In the genomic region with DNA sequence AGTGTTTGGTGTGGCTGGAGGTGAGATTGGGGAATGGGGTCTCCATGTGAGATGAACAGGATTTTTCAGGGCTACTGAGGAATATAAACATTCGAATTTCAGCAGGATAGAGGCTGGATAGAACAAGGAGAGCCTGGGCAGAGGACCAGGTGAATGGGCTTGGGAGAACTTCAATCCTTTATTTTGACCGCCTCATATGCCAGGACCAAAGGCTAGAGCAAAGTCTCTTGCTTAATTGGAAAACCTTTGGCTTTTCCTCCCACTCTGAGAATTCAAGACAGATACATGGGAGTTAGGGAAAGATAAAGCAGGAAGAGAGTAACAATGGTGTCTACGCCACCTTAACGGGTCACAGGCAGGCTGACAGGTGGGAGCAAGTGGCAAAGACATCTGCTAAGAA, we compare ENCODE assay signal across 30 mouse cellular contexts. TPM values are rescaled to one million over a fixed set of nuclear protein-coding genes. Genes with fewer than 3 reads are reported as not detected.
DNase-seq lines count a peak whose midpoint lies in the region; ATAC-seq and TF ChIP-seq lines count a peak whose summit lies in the region.
"Had no signal": no experiment of that assay in that cellular context is flagged by ENCODE, and none has a peak within 500 bp of the region (broad histone marks: within the 10 kb centered on the region; RNA-seq: fewer than 3 reads in every experiment).

No protein-coding gene starts in this region.

- DNase-seq in hindbrain, embryonic 14.5 days (ENCODE audit: low spot score), result peak; percentile 9
- no peak for DNase-seq in hindbrain, embryonic 10.5 days (ENCODE audit: low spot score)
- peak; percentile 81 for DNase-seq in kidney, adult 9 months
- no peak for DNase-seq in kidney, postnatal 4 days
- DNase-seq in liver, postnatal 0 days, result no peak
- no peak for DNase-seq in cerebellum, adult 2 months
- DNase-seq in yolk sac, embryonic 10.5 days (ENCODE audit: low spot score), result no peak
- DNase-seq: adrenal gland, adult 2 months; cerebellum, adult 9-10 months; cerebellum, postnatal 36 days; heart, adult 2 months; heart, postnatal 4 days; lung, adult 18-20 months; lung, postnatal 4 days; right cerebral cortex, postnatal 14 days had no signal

- no peak overlapping the region for H3K4me3 ChIP-seq in hindbrain, embryonic 14.5 days (replicated peaks; ENCODE audit: low read length)
- no peak overlapping the region for H3K4me3 ChIP-seq in hindbrain, embryonic 10.5 days
- no peak overlapping the region for H3K4me3 ChIP-seq in liver, embryonic 12.5 days
- H3K4me3 ChIP-seq in liver, postnatal 0 days (ENCODE audit: low read depth, low read length), result no peak overlapping the region
- no peak overlapping the region for H3K4me3 ChIP-seq in cerebellum, adult 2 months (replicated peaks; ENCODE audit: insufficient read depth, low read depth, low read length)
- H3K4me3 ChIP-seq: forebrain, embryonic 15.5 days; heart, adult 2 months; heart, embryonic 12.5 days; hindbrain, embryonic 15.5 days; midbrain, embryonic 13.5 days; stomach, embryonic 15.5 days had no signal

- H3K4me1 ChIP-seq in hindbrain, embryonic 14.5 days (replicated peaks; ENCODE audit: control insufficient read depth, insufficient read depth, low read length), result no peaks in the 10 kb centered on the region
- peaks cover 4% of the 10 kb centered on the region; the same call in 1 of the 2 replicates for H3K4me1 ChIP-seq in hindbrain, embryonic 10.5 days (replicated peaks)
- H3K4me1 ChIP-seq in liver, embryonic 12.5 days, result peaks cover 59% of the 10 kb centered on the region
- H3K4me1 ChIP-seq in liver, postnatal 0 days (ENCODE audit: insufficient read depth), result peaks cover 17% of the 10 kb centered on the region
- peaks cover 3% of the 10 kb centered on the region; the same call in 1 of the 2 replicates for H3K4me1 ChIP-seq in cerebellum, adult 2 months (ENCODE audit: control insufficient read depth, insufficient read depth, low read length)
- H3K4me1 ChIP-seq: forebrain, embryonic 15.5 days; midbrain, embryonic 13.5 days; stomach, embryonic 15.5 days had no signal

- H3K4me2 ChIP-seq in hindbrain, embryonic 14.5 days (replicated peaks), result no peak overlapping the region
- no peak overlapping the region for H3K4me2 ChIP-seq in liver, embryonic 12.5 days
- H3K4me2 ChIP-seq in liver, postnatal 0 days (ENCODE audit: low read depth, low read length), result no peak overlapping the region
- H3K4me2 ChIP-seq: forebrain, embryonic 15.5 days; heart, embryonic 12.5 days; hindbrain, embryonic 15.5 days; midbrain, embryonic 13.5 days; stomach, embryonic 15.5 days had no signal

- H3K9me3 ChIP-seq in hindbrain, embryonic 14.5 days (ENCODE audit: control insufficient read depth, low read length), result no peaks in the 10 kb centered on the region
- H3K9me3 ChIP-seq in hindbrain, embryonic 10.5 days, result no peaks in the 10 kb centered on the region
- H3K9me3 ChIP-seq in liver, embryonic 12.5 days (replicated peaks), result no peaks in the 10 kb centered on the region
- no peaks in the 10 kb centered on the region for H3K9me3 ChIP-seq in liver, postnatal 0 days (ENCODE audit: low read length)
- H3K9me3 ChIP-seq: forebrain, embryonic 15.5 days; heart, embryonic 12.5 days; hindbrain, embryonic 15.5 days; midbrain, embryonic 13.5 days; stomach, embryonic 15.5 days had no signal

- no peak for ATAC-seq in hindbrain, embryonic 14.5 days (ENCODE audit: low FRiP score)
- ATAC-seq in liver, embryonic 12.5 days, result no peak
- no peak for ATAC-seq in liver, postnatal 0 days
- ATAC-seq: activated CD4-positive, CD25-positive, alpha-beta regulatory T cell, adult 4 months; forebrain, embryonic 15.5 days; inflammation-experienced regulatory T-cells, adult 6 months; lung, postnatal 0 days; midbrain, embryonic 13.5 days had no signal

- H3K27ac ChIP-seq in hindbrain, embryonic 14.5 days, result no peak overlapping the region
- H3K27ac ChIP-seq in hindbrain, embryonic 10.5 days, result no peak overlapping the region
- H3K27ac ChIP-seq in liver, embryonic 12.5 days, result peak overlapping the region; percentile 15
- H3K27ac ChIP-seq in liver, postnatal 0 days (ENCODE audit: low read depth), result peak overlapping the region; percentile 80
- no peak overlapping the region for H3K27ac ChIP-seq in cerebellum, adult 2 months (ENCODE audit: insufficient read depth, low read length)
- H3K27ac ChIP-seq: forebrain, embryonic 15.5 days; heart, adult 2 months; hindbrain, embryonic 15.5 days; midbrain, embryonic 13.5 days; stomach, embryonic 15.5 days had no signal

- TF ChIP-seq POLR2A in cerebellum, adult 2 months (IDR thresholded peaks at IDR 0.05; ENCODE audit: borderline replicate concordance, insufficient read depth, low read length), result no peak

- WGBS in hindbrain, embryonic 14.5 days, result 95% methylated on average over 4 of the region's 4 CpGs
- WGBS in hindbrain, embryonic 10.5 days, result 88% methylated on average over 4 of the region's 4 CpGs
- WGBS in liver, embryonic 12.5 days (ENCODE audit: insufficient replicate concordance), result 76% methylated on average over 4 of the region's 4 CpGs
- 71% methylated on average over 4 of the region's 4 CpGs for WGBS in liver, postnatal 0 days (ENCODE audit: insufficient replicate concordance)
- WGBS in cerebellum, adult 2 months, result 93% methylated on average over 4 of the region's 4 CpGs

- TF ChIP-seq CTCF in liver, postnatal 0 days (IDR thresholded peaks at IDR 0.05; ENCODE audit: low read depth), result no peak
- no peak for TF ChIP-seq CTCF in cerebellum, adult 2 months (IDR thresholded peaks at IDR 0.05; ENCODE audit: borderline replicate concordance, insufficient read depth, low read depth, low read length)

- H3K9ac ChIP-seq in hindbrain, embryonic 14.5 days, result no peak overlapping the region
- no peak overlapping the region for H3K9ac ChIP-seq in liver, embryonic 12.5 days
- no peak overlapping the region for H3K9ac ChIP-seq in liver, postnatal 0 days (replicated peaks)
- H3K9ac ChIP-seq: forebrain, embryonic 15.5 days; heart, embryonic 12.5 days; hindbrain, embryonic 15.5 days; midbrain, embryonic 13.5 days; stomach, embryonic 15.5 days had no signal

- no peak for TF ChIP-seq EP300 in liver, postnatal 0 days (IDR thresholded peaks at IDR 0.05; ENCODE audit: low read depth)

- H3K36me3 ChIP-seq in hindbrain, embryonic 14.5 days (replicated peaks; ENCODE audit: control insufficient read depth, insufficient read depth), result no peaks in the 10 kb centered on the region
- H3K36me3 ChIP-seq in hindbrain, embryonic 10.5 days, result no peaks in the 10 kb centered on the region
- peaks cover 30% of the 10 kb centered on the region for H3K36me3 ChIP-seq in liver, embryonic 12.5 days
- H3K36me3 ChIP-seq in liver, postnatal 0 days (replicated peaks; ENCODE audit: insufficient read depth, low read length), result peaks cover 4% of the 10 kb centered on the region; the same call in 1 of the 2 replicates
- H3K36me3 ChIP-seq: forebrain, embryonic 15.5 days; heart, embryonic 12.5 days; hindbrain, embryonic 15.5 days; midbrain, embryonic 13.5 days; stomach, embryonic 15.5 days had no signal

- H3K27me3 ChIP-seq in hindbrain, embryonic 14.5 days (ENCODE audit: control insufficient read depth, insufficient read depth, low read length), result no peaks in the 10 kb centered on the region
- H3K27me3 ChIP-seq in hindbrain, embryonic 10.5 days (ENCODE audit: insufficient read depth, poor library complexity, severe bottlenecking), result peaks cover 3% of the 10 kb centered on the region; the same call in 1 of the 2 replicates
- H3K27me3 ChIP-seq in liver, embryonic 12.5 days (replicated peaks), result no peaks in the 10 kb centered on the region
- H3K27me3 ChIP-seq in liver, postnatal 0 days (ENCODE audit: insufficient read depth, low read length), result no peaks in the 10 kb centered on the region
- no peaks in the 10 kb centered on the region; the same call in 1 of the 2 replicates for H3K27me3 ChIP-seq in cerebellum, adult 2 months (ENCODE audit: control insufficient read depth, insufficient read depth, low read length)
- H3K27me3 ChIP-seq: CH12.LX; forebrain, embryonic 15.5 days; heart, embryonic 12.5 days; hindbrain, embryonic 15.5 days; midbrain, embryonic 13.5 days; stomach, embryonic 15.5 days had no signal

RNA-seq across cellular contexts. Expression of a gene that starts 6.7 kb away (rescaled TPM):
- polyA plus RNA-seq in hindbrain, embryonic 14.5 days (2014; fragmentation: Nextera tagmentation; extraction: Ambion mirVana), result 25.6 and 27.4 TPM in 2 replicates
- polyA plus RNA-seq in hindbrain, embryonic 10.5 days (2016; fragmentation: Nextera tagmentation; extraction: Ambion mirVana), result 28.2 and 38.3 TPM in 2 replicates
- polyA plus RNA-seq in liver, embryonic 12.5 days (2016; fragmentation: Nextera tagmentation; extraction: Ambion mirVana), result 159 and 163 TPM in 2 replicates
- 294 and 325 TPM in 2 replicates for polyA plus RNA-seq in liver, postnatal 0 days (2015; fragmentation: Nextera tagmentation; extraction: Ambion mirVana)
- polyA plus RNA-seq in cerebellum, adult 2 months (2012; rRNA removed), result 20.3 and 22.9 TPM in 2 replicates

RNA-seq across cellular contexts. Expression of a gene that starts 55.2 kb away (rescaled TPM):
- not detected in 2 replicates for polyA plus RNA-seq in hindbrain, embryonic 14.5 days (2014; fragmentation: Nextera tagmentation; extraction: Ambion mirVana)
- polyA plus RNA-seq in hindbrain, embryonic 10.5 days (2016; fragmentation: Nextera tagmentation; extraction: Ambion mirVana), result not detected in 2 replicates
- not detected in 2 replicates for polyA plus RNA-seq in liver, embryonic 12.5 days (2016; fragmentation: Nextera tagmentation; extraction: Ambion mirVana)
- not detected in 2 replicates for polyA plus RNA-seq in liver, postnatal 0 days (2015; fragmentation: Nextera tagmentation; extraction: Ambion mirVana)
- not detected in 2 replicates for polyA plus RNA-seq in cerebellum, adult 2 months (2012; rRNA removed)
- polyA plus RNA-seq: activated CD4-positive, CD25-positive, alpha-beta regulatory T cell, adult 4 months; adrenal gland, adult 2 months; C2C12; embryonic facial prominence, embryonic 11.5 days; forebrain, embryonic 15.5 days; heart, adult 2 months; heart, embryonic 12.5 days; heart, postnatal 0 days; inflammation-experienced regulatory T-cells, adult 6 months; limb, embryonic 11.5 days; lung, postnatal 0 days; midbrain, embryonic 13.5 days; neural tube, embryonic 14.5 days; stomach, embryonic 15.5 days had no signal

RNA-seq across cellular contexts. Expression of a gene that starts 55.2 kb away (rescaled TPM):
- not detected in 2 replicates for polyA plus RNA-seq in hindbrain, embryonic 14.5 days (2014; fragmentation: Nextera tagmentation; extraction: Ambion mirVana)
- not detected in 2 replicates for polyA plus RNA-seq in hindbrain, embryonic 10.5 days (2016; fragmentation: Nextera tagmentation; extraction: Ambion mirVana)
- polyA plus RNA-seq in liver, embryonic 12.5 days (2016; fragmentation: Nextera tagmentation; extraction: Ambion mirVana), result 0.05 TPM in 1 of 2 replicates, not detected in the other
- polyA plus RNA-seq in liver, postnatal 0 days (2015; fragmentation: Nextera tagmentation; extraction: Ambion mirVana), result 0.14 and 0.18 TPM in 2 replicates
- 0.19 and 0.21 TPM in 2 replicates for polyA plus RNA-seq in cerebellum, adult 2 months (2012; rRNA removed)
- polyA plus RNA-seq: adrenal gland, adult 2 months; C2C12; forebrain, embryonic 15.5 days; heart, adult 2 months; heart, embryonic 12.5 days; hindbrain, embryonic 15.5 days; limb, embryonic 11.5 days; lung, postnatal 0 days; midbrain, embryonic 13.5 days; stomach, embryonic 15.5 days had no signal

RNA-seq across cellular contexts. Expression of a gene that starts 57.0 kb away (rescaled TPM):
- polyA plus RNA-seq in hindbrain, embryonic 14.5 days (2014; fragmentation: Nextera tagmentation; extraction: Ambion mirVana), result not detected in 2 replicates
- polyA plus RNA-seq in hindbrain, embryonic 10.5 days (2016; fragmentation: Nextera tagmentation; extraction: Ambion mirVana), result not detected in 2 replicates
- polyA plus RNA-seq in liver, embryonic 12.5 days (2016; fragmentation: Nextera tagmentation; extraction: Ambion mirVana), result not detected in 2 replicates
- 0.02 TPM in 2 replicates for polyA plus RNA-seq in liver, postnatal 0 days (2015; fragmentation: Nextera tagmentation; extraction: Ambion mirVana)
- 0.03 and 0.11 TPM in 2 replicates for polyA plus RNA-seq in cerebellum, adult 2 months (2012; rRNA removed)
- polyA plus RNA-seq: activated CD4-positive, CD25-positive, alpha-beta regulatory T cell, adult 4 months; embryonic facial prominence, embryonic 11.5 days; hindbrain, embryonic 15.5 days; inflammation-experienced regulatory T-cells, adult 6 months; limb, embryonic 11.5 days; neural tube, embryonic 14.5 days had no signal

RNA-seq across cellular contexts. Expression of a gene that starts 57.5 kb away (rescaled TPM):
- 0.46 TPM in 1 of 2 replicates, not detected in the other for polyA plus RNA-seq in hindbrain, embryonic 14.5 days (2014; fragmentation: Nextera tagmentation; extraction: Ambion mirVana)
- not detected in 2 replicates for polyA plus RNA-seq in hindbrain, embryonic 10.5 days (2016; fragmentation: Nextera tagmentation; extraction: Ambion mirVana)
- polyA plus RNA-seq in liver, embryonic 12.5 days (2016; fragmentation: Nextera tagmentation; extraction: Ambion mirVana), result not detected in 2 replicates
- not detected in 2 replicates for polyA plus RNA-seq in liver, postnatal 0 days (2015; fragmentation: Nextera tagmentation; extraction: Ambion mirVana)
- polyA plus RNA-seq in cerebellum, adult 2 months (2012; rRNA removed), result not detected in 2 replicates
- polyA plus RNA-seq: activated CD4-positive, CD25-positive, alpha-beta regulatory T cell, adult 4 months; adrenal gland, adult 2 months; C2C12; embryonic facial prominence, embryonic 11.5 days; heart, embryonic 12.5 days; inflammation-experienced regulatory T-cells, adult 6 months; limb, embryonic 11.5 days; midbrain, embryonic 13.5 days had no signal

Comparison
In these comparisons a context has a peak if more than half of its experiments do, and no peak if none do; other contexts are left out.
1. DNase-seq: peak in hindbrain, embryonic 14.5 days (single experiment) and kidney, adult 9 months (single experiment); none in hindbrain, embryonic 10.5 days (single experiment), kidney, postnatal 4 days (0 of 2), liver, postnatal 0 days (single experiment), cerebellum, adult 2 months (0 of 2) and yolk sac, embryonic 10.5 days (single experiment).
2. H3K27ac ChIP-seq: peak in liver, embryonic 12.5 days (single experiment) and liver, postnatal 0 days (single experiment); none in hindbrain, embryonic 14.5 days (single experiment), hindbrain, embryonic 10.5 days (single experiment) and cerebellum, adult 2 months (single experiment).